Mouse (Mus musculus): Measurements from ENCODE around the gene Gm572. TPM values are rescaled to one million over a fixed set of nuclear protein-coding genes. Genes with fewer than 3 reads are reported as not detected.

Gm572 gene
- polyA plus RNA-seq, 1 experiment from 2014 or later: not detected

GRCm38 (mm10) chr4:148671230-148671947 is 28.3 kb downstream of the Gm572 start:
- no peak overlapping the region for H3K9ac ChIP-seq
- H3K4me2 ChIP-seq: peak overlapping the region; percentile 70
- 4% methylated on average over 16 of the region's 16 CpGs for WGBS (ENCODE audit: insufficient replicate concordance)
- H3K4me1 ChIP-seq (replicated peaks): peaks cover 46% of the 10 kb centered on the region
- peak overlapping the region; percentile 24 for H3K4me3 ChIP-seq (replicated peaks)
- no peaks in the 10 kb centered on the region for H3K9me3 ChIP-seq (replicated peaks)
- no peaks in the 10 kb centered on the region for H3K36me3 ChIP-seq
- H3K27ac ChIP-seq: 0 out of 2 replicates have a peak overlapping the region, but pooled peaks have one; percentile 20
- peak; percentile 85 for ATAC-seq (ENCODE audit: low read depth)
- no peak for DNase-seq
- H3K27me3 ChIP-seq: peaks cover 8% of the 10 kb centered on the region; the same call in 1 of the 2 replicates

GRCm38 (mm10) chr4:148675043-148675442 is 31.9 kb downstream of the Gm572 start:
- ATAC-seq (ENCODE audit: low read depth): no peak
- WGBS (ENCODE audit: insufficient replicate concordance): 37% methylated on average over 7 of the region's 7 CpGs

GRCm38 (mm10) chr4:148676188-148676960 is 33.3 kb downstream of the Gm572 start:
- Histone ChIP-seq H3K36me3 (no peaks in the 10 kb centered on the region), H3K27ac (no peak overlapping the region), H3K9ac (0 out of 2 replicates have a peak overlapping the region, but pooled peaks have one; percentile 4), H3K9me3 (replicated peaks) (no peaks in the 10 kb centered on the region), H3K4me1 (replicated peaks) (peaks cover 71% of the 10 kb centered on the region), H3K27me3 (peaks cover 8% of the 10 kb centered on the region; the same call in 1 of the 2 replicates), H3K4me2 (no peak overlapping the region), H3K4me3 (replicated peaks) (no peak overlapping the region)
- DNase-seq: no peak
- ATAC-seq (ENCODE audit: low read depth): peak; percentile 37
- WGBS (ENCODE audit: insufficient replicate concordance): 27% methylated on average over 16 of the region's 16 CpGs

More at GRCm38 (mm10) chr4:148675043-148675442, 31.9 kb downstream of the Gm572 start:
- Histone ChIP-seq H3K4me3 (replicated peaks) (no peak overlapping the region), H3K4me1 (replicated peaks) (peaks cover 71% of the 10 kb centered on the region), H3K4me2 (no peak overlapping the region), H3K27me3 (peaks cover 8% of the 10 kb centered on the region; the same call in 1 of the 2 replicates), H3K9ac (no peak overlapping the region), H3K9me3 (replicated peaks) (no peaks in the 10 kb centered on the region), H3K36me3 (no peaks in the 10 kb centered on the region), H3K27ac (no peak overlapping the region; the same call in 1 of the 2 replicates)
- DNase-seq: no peak

GRCm38 (mm10) chr4:148676961-148677637 is 34.0 kb downstream of the Gm572 start:
- DNase-seq (no peak), ATAC-seq (ENCODE audit: low read depth) (no peak)
- WGBS (ENCODE audit: insufficient replicate concordance): 43% methylated on average over 20 of the region's 20 CpGs
- Histone ChIP-seq H3K4me2 (no peak overlapping the region), H3K4me3 (replicated peaks) (no peak overlapping the region), H3K36me3 (no peaks in the 10 kb centered on the region), H3K9me3 (replicated peaks) (no peaks in the 10 kb centered on the region), H3K27me3 (peaks cover 8% of the 10 kb centered on the region; the same call in 1 of the 2 replicates), H3K4me1 (replicated peaks) (peaks cover 71% of the 10 kb centered on the region), H3K27ac (no peak overlapping the region), H3K9ac (no peak overlapping the region)

GRCm38 (mm10) chr4:148678105-148678504 is 35.0 kb downstream of the Gm572 start:
- H3K4me1 ChIP-seq (replicated peaks): peaks cover 70% of the 10 kb centered on the region
- no peaks in the 10 kb centered on the region for H3K36me3 ChIP-seq
- DNase-seq (no peak), ATAC-seq (ENCODE audit: low read depth) (no peak)
- H3K27me3 ChIP-seq: peaks cover 8% of the 10 kb centered on the region; the same call in 1 of the 2 replicates
- WGBS (ENCODE audit: insufficient replicate concordance): 86% methylated on average over 7 of the region's 7 CpGs
- H3K9ac ChIP-seq: no peak overlapping the region
- no peak overlapping the region for H3K27ac ChIP-seq
- no peak overlapping the region for H3K4me3 ChIP-seq (replicated peaks)
- no peak overlapping the region for H3K4me2 ChIP-seq
- no peaks in the 10 kb centered on the region for H3K9me3 ChIP-seq (replicated peaks)

GRCm38 (mm10) chr4:148680505-148681067 is 37.5 kb downstream of the Gm572 start:
- DNase-seq: no peak
- 0 out of 2 replicates have a peak overlapping the region, but pooled peaks have one; percentile 53 for H3K9ac ChIP-seq
- no peaks in the 10 kb centered on the region for H3K36me3 ChIP-seq
- H3K4me1 ChIP-seq (replicated peaks): peaks cover 67% of the 10 kb centered on the region
- peak overlapping the region; percentile 68 for H3K4me2 ChIP-seq
- H3K9me3 ChIP-seq (replicated peaks): no peaks in the 10 kb centered on the region
- ATAC-seq (ENCODE audit: low read depth): peak; percentile 86
- no peaks in the 10 kb centered on the region; the same call in 1 of the 2 replicates for H3K27me3 ChIP-seq
- WGBS (ENCODE audit: insufficient replicate concordance): 3% methylated on average over 1 of the region's 1 CpGs
- no peak overlapping the region for H3K4me3 ChIP-seq (replicated peaks)
- peak overlapping the region; percentile 78 for H3K27ac ChIP-seq

GRCm38 (mm10) chr4:148681429-148681828 is 38.3 kb downstream of the Gm572 start:
- ATAC-seq (ENCODE audit: low read depth) (peak; percentile 60), DNase-seq (peak; percentile 30)
- Histone ChIP-seq H3K4me1 (replicated peaks) (peaks cover 65% of the 10 kb centered on the region), H3K9ac (peak overlapping the region; percentile 53; the same call in 1 of the 2 replicates), H3K27me3 (peaks cover 7% of the 10 kb centered on the region), H3K27ac (peak overlapping the region; percentile 78), H3K4me2 (peak overlapping the region; percentile 68), H3K9me3 (replicated peaks) (no peaks in the 10 kb centered on the region), H3K4me3 (replicated peaks) (peak overlapping the region; percentile 47), H3K36me3 (no peaks in the 10 kb centered on the region)
- WGBS (ENCODE audit: insufficient replicate concordance): 2% methylated on average over 8 of the region's 8 CpGs

- Histone ChIP-seq H3K9me3 (replicated peaks) (no peaks in the 10 kb centered on the region), H3K4me2 (no peak overlapping the region), H3K9ac (no peak overlapping the region), H3K4me3 (replicated peaks) (no peak overlapping the region), H3K27ac (no peak overlapping the region), H3K27me3 (peaks cover 22% of the 10 kb centered on the region), H3K4me1 (replicated peaks) (peaks cover 56% of the 10 kb centered on the region), H3K36me3 (no peaks in the 10 kb centered on the region)
- 72% methylated on average over 4 of the region's 4 CpGs for WGBS (ENCODE audit: insufficient replicate concordance)
- DNase-seq: no peak
- ATAC-seq (ENCODE audit: low read depth): no peak
Observed at GRCm38 (mm10) chr4:148682961-148683360, 39.8 kb downstream of the Gm572 start.

- no peaks in the 10 kb centered on the region for H3K36me3 ChIP-seq
- no peak overlapping the region for H3K9ac ChIP-seq
- DNase-seq (no peak), ATAC-seq (ENCODE audit: low read depth) (no peak)
- whole genome bisulfite sequencing (ENCODE audit: insufficient replicate concordance): 45% methylated on average over 13 of the region's 13 CpGs
- peaks cover 53% of the 10 kb centered on the region for H3K4me1 ChIP-seq (replicated peaks)
- H3K27ac ChIP-seq: no peak overlapping the region
- peaks cover 28% of the 10 kb centered on the region for H3K27me3 ChIP-seq
- H3K4me2 ChIP-seq: no peak overlapping the region
- no peaks in the 10 kb centered on the region for H3K9me3 ChIP-seq (replicated peaks)
- no peak overlapping the region for H3K4me3 ChIP-seq (replicated peaks)
Observed at GRCm38 (mm10) chr4:148683539-148683938, 40.4 kb downstream of the Gm572 start.

- no peak for DNase-seq
- Histone ChIP-seq H3K27me3 (peaks cover 28% of the 10 kb centered on the region), H3K4me2 (no peak overlapping the region), H3K36me3 (no peaks in the 10 kb centered on the region), H3K4me1 (replicated peaks) (peaks cover 25% of the 10 kb centered on the region), H3K9ac (no peak overlapping the region), H3K4me3 (replicated peaks) (no peak overlapping the region), H3K27ac (no peak overlapping the region), H3K9me3 (replicated peaks) (no peaks in the 10 kb centered on the region)
- 42% methylated on average over 14 of the region's 14 CpGs for WGBS (ENCODE audit: insufficient replicate concordance)
- ATAC-seq (ENCODE audit: low read depth): no peak
Observed at GRCm38 (mm10) chr4:148686491-148686941, 43.4 kb downstream of the Gm572 start.
